Mouse (Mus musculus) brain, embryonic 14.5 days (tissue): ENCODE measurements at regions not wholly inside any gene's neighbourhood (a gene's known extent, or its start where the extent isn't known, plus 50 kb on each side); places are given as distances from the start of the nearest gene placed in this dataset.

Experiments used
- CTCF ChIP-seq: fragments of 200-500 bp; IDR thresholded peaks from 2 replicates; pipeline ENCODE4 v1.5.1; 2012; ENCODE audit warnings: inconsistent platforms, mild to moderate bottlenecking, moderate library complexity, borderline replicate concordance; ENCODE audit not compliant: insufficient read depth, insufficient read length; ENCODE audit errors: extremely low read depth
- POLR2A ChIP-seq: fragments of 200-500 bp; IDR thresholded peaks from 2 replicates; pipeline ENCODE4 v1.6.1; 2012; ENCODE audit warnings: mild to moderate bottlenecking, inconsistent platforms, borderline replicate concordance; ENCODE audit not compliant: poor library complexity, insufficient read depth, insufficient read length, severe bottlenecking; ENCODE audit errors: extremely low read depth

- TF ChIP-seq CTCF, result peak; percentile 79
- TF ChIP-seq POLR2A, result no peak
Measured at GRCm38 (mm10) chr17:14545822-14546473, 148.1 kb downstream of the Thbs2 start.
